Mouse (Mus musculus) heart, adult 2 months (tissue): ENCODE results near the gene Spi1.

Experiments
- CTCF ChIP-seq: fragments of 200-600 bp; IDR thresholded peaks from 2 replicates; pipeline ENCODE4 v1.8.1; 2022; ENCODE audit warnings: antibody characterized with exemption, mild to moderate bottlenecking, moderate library complexity
- POLR2A ChIP-seq: fragments of 200-500 bp; IDR thresholded peaks from 2 replicates; pipeline ENCODE4 v1.6.1; 2011; ENCODE audit warnings: mild to moderate bottlenecking, low read depth, low read length, control low read depth; ENCODE audit not compliant: insufficient read depth

DNA sequence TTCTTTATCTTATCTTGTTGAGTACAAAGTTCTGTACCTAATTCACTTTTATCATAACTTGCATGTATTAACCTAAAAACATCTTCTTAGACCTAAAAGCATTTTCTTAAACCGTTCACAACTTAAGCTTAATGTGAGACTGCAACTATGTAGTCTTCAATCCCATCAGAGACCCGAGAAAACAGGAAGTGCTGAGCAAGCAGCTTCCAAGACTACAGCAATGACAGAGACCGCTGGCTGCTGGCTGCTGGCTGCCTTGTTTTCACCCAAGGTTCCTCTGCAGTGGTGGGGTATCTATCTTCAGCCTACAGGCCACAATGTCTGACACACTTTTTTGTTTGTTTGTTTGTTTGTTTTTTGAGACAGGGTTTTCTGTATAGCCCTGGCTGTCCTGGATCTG is 30.3 kb upstream of the Spi1 start:
- no peak for TF ChIP-seq CTCF
- TF ChIP-seq POLR2A: no peak
